Mouse (Mus musculus) heart, adult 18-20 months (tissue): ENCODE data around the gene Lrrc18. TPM values are rescaled to one million over a fixed set of nuclear protein-coding genes. Genes with fewer than 3 reads are reported as not detected.
A peak's percentile ranks its signal among the peaks of the same experiment; 100 is the strongest.

Experiments
- DNase-seq, 2 experiments: peaks; one replicate each; pipeline ENCODE4 v3.0.0; 2021 to 2022; ENCODE audit warnings: mixed read lengths in 1 of 2
- long read RNA-seq, 2 experiments: library from polyadenylated mRNA; stranded (forward); transcript quantifications; one replicate each; pipeline ENCODE4 v2.0.0; 2021
- total RNA-seq, 2 experiments: library from RNA; stranded (reverse); gene quantifications; 2 replicates each; pipeline ENCODE4 v1.2.3; 2021

Lrrc18 gene
- under 1 TPM; 0.25 to 0.39 TPM for total RNA-seq
- long read RNA-seq, experiment 1 = 0 reads
- long read RNA-seq, experiment 2 = 0 reads

DNA sequence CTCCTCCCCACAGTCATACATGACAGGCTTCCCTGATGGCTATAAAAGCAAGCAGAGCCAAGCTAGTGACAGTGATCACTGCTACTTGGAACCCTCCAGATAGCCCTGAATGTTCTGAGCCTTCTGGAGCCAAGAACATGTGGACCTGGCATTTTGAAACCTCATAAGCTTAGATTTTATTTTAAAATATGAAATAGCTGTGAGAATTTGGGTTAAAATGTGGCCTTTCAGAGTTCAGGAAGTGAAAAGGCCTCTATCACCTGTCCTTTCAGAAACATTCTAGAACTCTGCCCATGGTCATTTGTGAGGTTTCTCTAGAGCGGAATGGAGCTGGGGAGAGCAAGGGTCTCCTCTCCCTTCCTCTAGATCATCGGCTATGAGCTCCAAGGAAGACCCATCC is at the start of gene Lrrc18:
Gene Lrrc18, plus strand, starts transcription at position 301 of the 400 bp plus-strand sequence.
- DNase-seq = no peak

DNA sequence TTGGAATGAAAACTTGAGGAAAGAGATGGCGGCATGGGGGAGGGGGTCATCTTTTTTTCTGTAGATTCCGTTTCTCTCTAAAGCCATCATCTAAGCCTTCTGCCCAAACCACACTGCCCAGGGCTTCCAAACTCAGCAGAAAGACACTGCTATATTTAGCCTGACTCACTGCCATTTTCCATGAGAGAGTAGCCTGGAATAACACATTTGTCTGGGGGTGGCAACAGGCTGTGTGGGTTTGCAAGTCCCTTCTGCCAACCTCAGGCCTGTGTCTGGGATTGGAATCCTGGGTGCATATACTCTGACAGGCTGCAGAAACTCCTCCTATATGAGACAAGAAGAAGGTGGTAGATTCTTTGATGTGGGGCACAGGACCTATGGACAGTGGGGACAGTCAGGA is 43.7 kb upstream of the Lrrc18 start:
- DNase-seq = peak; percentile 49 to 56

DNA sequence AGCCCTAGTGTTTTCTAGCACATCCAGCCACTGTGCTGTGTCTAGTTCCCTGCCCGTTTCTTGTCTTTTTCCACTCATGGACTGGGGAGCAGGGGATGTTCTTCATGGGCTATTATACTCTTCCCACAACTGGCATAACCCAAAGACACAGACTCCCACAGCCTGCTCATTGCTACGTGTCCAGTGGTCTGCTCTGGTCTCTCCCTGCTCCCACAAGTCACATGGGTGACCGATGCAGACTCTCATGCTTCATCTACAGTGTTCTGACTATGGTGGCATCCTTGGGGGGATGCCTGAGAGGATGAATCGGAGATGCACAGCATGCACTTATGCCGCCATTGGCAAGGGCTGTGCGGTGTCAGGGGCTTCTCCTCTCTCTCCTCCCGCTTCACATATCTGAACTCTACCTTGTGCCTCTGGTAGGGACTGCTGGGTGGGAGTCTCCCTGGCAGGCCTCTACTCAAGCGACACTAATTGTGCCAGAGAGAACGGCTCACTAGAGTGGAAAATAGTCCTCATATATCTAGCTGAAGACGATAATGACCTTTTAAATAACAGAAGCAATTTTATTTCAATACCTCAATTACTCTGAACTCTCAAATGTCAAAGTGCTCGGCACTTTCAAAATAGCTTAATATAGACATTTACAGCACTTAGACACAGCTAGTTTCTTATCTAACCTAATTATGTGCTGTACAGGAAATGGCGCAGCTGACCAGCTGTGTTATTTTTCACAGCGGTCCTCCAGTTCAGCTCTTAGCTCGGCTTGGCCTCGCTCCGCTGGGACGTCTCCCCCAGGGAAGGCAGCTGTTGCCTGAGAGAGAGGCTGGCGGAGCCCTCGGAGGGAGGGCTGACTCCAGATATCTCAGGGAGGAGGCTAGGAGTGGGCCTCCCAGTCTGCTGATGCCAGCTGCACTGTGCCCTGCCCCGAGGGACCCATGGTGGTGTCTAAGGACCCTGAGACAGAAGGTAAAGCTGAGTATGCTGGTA is 40.6 kb upstream of the Lrrc18 start:
- peak; percentile 67 to 81 for DNase-seq

DNA sequence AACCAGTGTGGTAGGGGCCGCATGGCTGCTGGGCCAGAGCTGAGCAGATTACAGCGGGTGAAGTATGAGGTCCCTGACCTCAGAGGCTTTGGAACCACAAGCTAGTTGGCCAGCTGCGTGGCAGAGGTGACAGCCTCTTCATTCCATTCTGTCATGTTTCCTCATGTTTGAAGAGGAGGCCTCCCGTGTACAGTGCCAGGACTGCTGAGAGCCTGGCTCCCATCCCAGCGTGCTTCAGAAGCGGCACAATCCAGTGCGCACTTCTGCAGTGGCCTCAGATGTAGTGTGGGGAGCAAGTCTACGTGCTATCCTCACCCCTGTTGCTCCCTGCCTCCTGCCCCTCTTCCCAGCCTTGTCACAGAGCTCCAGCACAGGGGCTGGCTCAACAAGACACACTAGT is 34.7 kb upstream of the Lrrc18 start:
- peak; percentile 73 to 76 for DNase-seq

DNA sequence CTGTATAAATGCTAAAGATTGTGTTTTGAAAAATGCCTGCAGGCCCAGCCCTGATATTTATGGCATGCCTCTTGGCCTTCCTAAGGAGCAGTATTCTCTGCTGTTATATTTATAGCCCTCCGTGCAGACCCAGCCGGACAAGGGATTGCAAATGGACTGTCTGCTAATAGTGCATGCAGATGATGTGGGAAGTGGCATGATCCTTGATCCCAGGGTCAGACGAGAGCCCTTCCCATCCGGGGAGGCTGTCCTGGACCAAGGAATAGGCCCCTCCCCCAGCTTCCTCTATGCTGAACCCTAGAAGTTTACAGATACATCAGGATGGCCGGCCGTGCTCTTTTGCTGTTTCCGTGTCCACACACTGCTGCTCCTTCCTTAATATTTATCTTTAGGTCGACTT is 32.5 kb upstream of the Lrrc18 start:
- DNase-seq = peak; percentile 16 to 23

DNA sequence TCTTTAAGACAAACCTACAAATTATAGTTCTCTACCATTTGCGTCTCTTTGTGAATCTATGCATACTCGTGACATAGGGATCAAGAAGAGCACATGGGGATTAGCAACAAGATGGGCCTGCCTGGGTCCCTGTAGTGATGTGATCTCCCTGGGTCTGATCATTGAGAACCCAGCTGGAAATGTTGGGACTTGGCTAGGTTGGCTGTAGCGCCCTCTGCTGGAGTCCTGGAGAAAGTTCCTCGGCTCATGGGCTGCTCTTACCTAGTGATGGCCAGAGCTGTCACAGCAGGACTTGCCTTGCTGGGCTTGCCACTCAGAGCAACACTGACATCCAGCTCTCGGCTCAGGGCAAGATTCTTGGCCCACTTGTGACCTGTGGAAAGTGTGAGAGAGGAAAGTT is 30.7 kb upstream of the Lrrc18 start:
- peak; percentile 61 to 83 for DNase-seq

DNA sequence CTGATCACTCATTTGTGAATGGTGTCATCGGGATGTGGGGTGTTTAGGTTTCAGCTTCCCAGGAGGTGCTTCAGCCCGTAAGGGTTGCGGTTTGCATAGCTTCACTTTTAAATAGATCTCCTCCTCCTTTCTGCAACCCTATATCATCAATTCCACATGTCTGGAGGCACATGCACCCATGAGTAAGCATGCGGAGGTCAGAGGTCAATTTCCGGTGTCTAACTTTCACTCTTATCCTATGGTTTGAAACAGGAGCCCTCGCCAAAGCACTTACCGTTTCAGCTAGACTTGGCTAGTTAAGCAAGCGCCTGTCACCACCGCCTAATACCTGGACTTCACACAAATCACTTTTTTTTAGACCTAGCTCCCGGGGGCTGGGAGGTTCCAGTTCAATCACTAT is 26.4 kb upstream of the Lrrc18 start:
- no peak for DNase-seq

DNA sequence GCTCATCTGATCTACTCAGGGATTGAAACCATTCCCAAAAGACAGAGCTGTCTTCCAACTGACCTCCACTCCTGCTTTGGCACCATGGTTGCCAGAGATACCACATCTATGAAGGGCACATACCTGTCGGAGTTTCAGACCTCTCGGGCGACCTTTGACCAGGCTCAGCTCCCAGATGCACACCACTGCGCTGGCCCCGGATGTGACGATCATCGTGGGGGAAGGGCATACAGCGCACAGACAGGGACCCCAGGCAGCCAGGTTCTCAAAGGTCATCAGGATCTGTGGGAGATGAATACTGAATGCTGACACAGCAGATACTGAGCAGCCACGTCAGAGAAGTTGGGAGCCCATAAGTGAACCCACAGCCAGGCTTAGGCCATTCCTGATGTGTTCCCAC is 20.5 kb upstream of the Lrrc18 start:
- DNase-seq = no peak

DNA sequence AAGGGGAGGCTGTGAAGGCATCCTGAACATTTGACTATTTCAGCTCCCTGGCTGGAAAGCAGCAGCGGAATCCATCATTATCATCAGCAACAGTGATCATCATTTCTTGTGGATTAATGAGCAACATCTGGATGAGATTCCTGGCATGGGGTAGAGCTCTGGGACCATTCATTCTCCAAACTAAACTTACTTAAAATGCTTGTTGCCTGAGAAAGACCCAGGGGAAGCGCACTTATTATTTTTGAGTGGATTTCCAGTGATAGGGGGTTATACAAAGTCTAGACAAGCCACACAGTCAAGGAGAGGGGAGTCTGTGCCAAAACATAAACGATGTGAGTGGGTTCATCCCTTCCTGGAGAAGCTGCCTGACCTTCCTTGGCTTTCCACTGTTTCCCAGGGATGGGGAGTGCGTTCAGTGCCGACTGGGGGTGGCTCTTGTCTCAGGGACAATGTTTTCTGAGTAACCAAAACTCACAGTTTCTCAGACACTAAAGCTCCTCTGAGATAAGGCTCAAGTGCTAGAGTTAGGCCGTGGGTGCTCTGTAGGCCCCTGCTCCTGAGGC is 6.9 kb upstream of the Lrrc18 start:
- peak; percentile 10 to 35 for DNase-seq

DNA sequence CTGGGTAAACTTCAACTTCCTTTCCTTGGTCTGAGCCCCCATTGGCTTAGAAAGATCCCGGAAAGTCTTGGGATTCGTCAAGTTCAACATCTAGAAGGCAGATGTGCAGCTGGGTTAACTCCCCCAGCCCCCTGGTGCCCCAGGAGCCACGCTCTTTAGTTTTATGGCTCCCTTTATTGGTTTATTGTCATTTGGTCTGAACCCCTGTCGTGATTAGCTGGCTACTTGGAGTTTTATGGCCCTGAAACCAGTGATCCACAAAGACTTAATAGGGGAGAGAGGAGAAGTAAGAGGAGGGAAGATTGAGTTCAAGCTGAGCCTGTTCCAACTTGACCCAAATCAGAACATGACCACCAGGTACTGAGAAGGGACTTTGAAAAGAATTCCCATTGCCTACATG is 4.5 kb upstream of the Lrrc18 start:
- no peak for DNase-seq

DNA sequence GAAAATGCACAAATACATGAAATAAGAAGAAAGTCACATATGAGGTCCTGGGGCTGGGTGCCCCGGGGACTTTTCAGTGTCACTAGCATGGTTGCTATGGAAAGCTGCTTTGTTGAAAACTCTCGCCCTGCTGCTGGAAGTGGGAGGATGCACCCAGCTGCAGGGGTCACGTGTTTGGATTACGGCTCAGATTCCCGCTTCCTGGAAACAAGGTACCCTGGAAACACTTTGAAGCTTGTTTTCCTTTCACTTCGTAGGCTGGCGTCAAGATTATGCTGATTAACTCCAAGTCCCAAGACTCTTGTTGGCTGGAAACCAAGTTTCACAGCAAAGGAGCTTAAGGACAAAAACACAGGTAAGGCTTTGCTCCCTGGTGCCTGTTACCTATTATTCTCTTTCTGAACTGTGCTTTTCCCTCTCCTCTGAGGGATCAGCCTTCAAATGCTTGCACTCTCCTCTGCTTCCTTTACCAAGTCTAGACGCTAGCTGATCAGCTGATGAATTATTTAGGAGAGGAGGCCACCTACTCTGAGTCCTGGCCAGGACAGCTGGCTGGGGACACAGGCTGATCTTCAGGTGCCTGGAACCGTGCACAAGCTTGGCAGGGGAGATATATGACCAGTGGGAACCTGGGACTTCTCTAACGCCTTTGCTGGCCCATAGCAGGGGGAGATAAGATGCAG is 3.9 kb downstream of the Lrrc18 start:
- peak; percentile 22 to 52 for DNase-seq

DNA sequence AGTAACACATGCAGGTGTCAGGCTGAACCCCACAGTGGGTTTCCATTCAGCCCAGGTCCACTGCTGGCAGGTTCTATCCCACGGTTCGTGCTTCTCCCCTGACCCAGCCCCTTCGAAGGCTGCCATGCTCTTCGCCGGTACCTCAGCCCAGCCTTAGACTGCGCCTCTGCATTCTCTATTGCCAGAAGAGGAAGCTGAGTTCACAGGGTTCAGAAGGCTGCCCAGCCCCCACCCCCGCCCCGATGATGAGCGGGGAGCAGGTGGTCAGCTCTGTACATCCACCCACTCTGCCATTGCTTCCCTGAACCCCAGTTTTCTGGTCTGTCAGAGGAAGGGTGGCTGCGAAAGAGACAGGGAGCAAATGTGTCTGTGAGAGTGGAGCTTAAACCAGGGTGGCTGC is 8.3 kb downstream of the Lrrc18 start:
- DNase-seq = no peak

DNA sequence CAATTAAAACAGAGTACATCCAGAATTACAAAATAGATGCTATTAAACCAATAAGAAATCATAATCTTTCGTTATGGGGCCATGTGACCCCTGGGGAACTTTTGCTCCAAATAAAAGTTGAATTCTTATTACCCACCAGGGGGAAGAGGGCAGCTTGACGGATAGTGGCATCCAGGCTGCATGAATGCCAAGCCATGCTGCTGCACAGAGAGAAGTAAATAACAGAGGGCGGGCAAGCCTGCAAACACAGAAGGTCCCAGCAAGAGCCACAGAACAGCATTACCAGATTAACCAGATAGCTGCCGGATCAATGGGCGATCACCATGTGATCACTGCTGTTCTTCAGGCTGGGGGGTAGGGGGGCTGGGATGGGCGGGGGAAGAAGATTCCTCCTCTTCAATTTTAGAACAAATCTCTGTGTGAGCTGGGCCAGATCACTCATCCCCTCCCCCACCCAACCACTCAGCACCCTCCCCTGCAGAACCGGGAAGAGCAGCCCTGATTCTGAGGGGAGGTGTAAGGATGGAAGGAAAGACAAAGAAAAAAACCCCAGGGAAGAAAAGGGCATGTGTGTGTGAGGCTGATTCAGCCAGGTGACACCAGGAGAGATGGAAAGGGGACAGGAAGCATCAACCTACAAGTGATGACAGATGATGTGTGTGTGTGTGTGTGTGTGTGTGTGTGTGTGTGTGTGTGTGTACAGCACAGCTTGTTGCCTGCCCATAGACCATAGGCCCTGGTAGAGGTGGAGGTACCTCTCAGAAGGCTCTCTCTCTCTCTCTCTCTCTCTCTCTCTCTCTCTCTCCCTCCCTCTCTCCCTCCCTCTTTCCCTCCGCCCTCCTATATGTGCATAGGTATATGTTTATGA is 9.2 kb downstream of the Lrrc18 start:
- no peak for DNase-seq

DNA sequence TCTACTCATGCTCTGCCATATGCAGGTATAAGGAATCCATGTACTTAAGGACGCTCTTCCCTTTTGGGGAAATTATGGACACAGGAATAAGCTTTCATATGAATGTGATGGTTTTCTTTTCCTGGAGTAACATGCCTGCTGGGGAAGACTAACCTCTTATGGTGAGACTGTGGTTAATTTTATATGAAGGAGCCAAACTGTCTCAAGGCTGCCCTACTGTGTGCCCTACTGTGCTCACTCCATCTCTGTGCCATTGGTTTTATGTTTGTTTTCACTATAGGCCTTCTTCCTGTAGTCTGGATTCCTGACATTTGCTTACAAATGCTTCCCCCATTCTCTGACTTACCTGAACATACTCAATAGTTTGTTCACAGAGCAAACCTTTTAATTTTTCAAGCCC is 13.9 kb downstream of the Lrrc18 start:
- no peak for DNase-seq

DNA sequence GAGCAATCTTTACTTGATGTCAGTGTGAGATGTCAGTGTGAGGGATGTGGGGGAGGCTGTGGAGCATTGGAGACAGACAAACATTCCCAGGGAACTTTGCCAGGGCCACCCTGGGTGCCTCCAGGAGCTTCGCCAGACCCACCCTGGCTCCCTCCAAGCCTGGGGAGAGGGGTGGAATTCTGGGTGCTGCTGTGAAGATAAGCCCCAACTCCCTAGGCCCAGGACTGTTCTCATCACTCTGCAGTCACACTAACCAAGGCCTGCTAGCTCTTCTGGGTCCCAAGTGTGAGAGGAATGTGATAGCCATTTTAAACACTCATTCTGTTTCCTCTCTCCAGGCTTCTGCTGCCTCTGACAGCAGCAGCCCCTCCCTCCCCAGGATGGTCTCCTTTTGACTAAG is 16.5 kb downstream of the Lrrc18 start:
- DNase-seq = no peak

DNA sequence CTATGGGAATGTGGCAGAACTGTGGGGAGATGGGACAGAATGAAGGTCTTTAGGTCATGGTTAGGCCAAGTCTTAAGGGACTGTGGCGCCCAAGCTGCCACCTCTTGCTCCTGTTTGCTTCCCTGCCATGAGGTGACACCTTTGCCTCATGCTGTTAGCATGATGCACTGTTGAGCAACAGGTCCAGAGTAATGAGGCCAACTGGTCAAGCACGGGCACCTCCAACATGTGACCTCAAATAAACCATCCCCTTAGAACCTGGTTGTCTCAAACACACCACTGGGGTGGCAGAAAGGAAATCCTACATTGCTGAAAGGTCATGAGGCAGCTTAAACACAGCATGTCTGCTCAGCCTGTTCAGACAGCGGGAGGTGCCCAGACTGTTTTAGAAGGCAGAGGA is 27.9 kb downstream of the Lrrc18 start:
- no peak for DNase-seq

DNA sequence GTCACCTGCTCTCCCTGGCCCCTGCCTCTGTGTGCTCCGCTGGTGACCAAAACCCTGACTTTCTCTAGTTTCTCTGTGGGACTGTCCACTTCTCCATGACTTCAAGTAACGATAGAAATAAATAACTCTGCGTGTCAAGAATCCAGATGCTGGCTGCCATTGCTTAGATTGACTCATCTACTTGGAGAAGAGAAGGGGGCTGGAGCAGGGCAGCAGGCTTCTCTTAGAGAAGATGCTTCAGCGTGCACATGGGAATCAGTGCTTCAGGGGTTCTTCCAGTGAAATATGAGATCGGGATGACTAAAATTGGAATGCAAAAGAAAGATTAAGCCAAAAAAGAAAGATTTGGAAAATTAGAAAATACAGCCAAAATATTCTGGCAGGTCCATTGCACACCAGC is 28.4 kb downstream of the Lrrc18 start:
- DNase-seq = peak in 1 of 2 experiments; percentile 14

DNA sequence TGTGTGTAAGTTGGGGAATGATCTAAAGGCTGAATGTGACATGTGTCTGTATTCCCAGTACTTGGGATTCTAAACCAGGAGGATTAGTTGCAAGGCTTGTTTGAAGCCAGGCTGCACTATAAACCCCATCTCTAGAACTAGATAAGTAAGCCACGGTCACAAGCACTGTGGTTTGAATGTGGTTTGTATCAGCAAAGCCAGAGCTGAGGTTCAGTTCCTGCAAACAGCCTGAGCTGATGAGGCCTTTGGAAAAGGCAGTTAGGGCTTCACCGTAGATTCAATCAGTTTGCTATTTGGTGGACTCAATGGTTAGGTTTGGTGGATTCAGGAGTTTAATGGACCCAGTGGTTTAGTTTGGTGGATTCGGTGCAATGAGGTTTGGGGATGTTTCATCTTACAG is 39.7 kb downstream of the Lrrc18 start:
- DNase-seq = no peak

DNA sequence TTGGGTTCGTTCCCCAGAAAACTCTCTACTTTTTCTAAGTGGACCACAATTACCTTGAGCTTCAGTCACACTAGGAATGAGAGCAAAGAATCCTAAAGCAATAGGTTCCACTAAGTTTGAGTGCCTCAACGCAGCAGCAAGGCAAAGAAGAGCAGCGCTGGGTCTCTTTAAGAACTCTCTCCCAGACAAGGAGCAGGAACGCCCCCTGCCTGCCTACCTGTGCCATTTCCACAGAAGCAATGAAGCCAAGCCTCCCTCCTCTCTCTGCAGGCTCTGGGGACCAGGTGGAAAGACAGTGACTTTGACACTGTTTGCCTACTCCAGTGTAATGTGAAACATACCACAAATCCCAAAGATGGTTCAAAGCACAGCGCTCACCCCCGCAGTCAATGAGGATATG is 42.2 kb downstream of the Lrrc18 start:
- DNase-seq = peak in 1 of 2 experiments; percentile 42

DNA sequence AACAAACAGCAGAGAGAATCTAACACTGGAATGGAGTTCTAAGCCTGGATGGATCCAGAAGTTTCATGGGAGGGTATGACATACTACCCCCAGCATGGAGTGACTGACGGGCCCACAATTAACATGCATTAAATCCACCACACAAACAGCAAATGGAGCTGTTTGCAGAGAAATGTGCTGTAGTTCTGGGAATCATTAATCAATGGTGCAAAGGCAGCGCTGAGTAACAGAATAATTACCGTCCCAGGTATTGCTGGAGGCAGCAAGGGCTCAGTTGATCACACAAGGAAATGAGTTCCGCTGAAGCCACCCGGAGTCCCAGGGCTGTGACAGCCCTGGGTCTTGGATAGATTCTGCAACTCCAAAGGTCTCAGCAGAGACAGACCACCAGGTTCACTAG is 44.2 kb downstream of the Lrrc18 start:
- no peak for DNase-seq

DNA sequence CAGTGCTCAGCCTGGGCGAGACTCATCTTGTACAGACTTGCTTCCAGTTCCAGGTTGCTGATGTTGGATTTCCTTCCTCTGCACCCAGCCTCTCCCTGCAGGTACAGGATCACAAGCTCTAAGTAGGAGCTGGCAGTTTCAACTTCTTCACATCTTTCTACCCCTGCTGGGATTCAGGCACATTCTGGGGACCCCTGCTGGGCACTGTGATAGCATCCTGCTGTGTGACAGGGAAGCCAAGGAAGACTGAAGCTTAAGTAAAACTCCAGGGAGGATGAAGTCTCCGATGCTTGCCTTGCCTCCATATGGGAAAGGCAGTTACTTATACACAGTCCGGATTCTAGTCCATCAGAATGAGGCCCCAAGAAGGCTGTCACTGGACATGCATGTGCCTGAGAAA is 45.6 kb downstream of the Lrrc18 start:
- no peak for DNase-seq

DNA sequence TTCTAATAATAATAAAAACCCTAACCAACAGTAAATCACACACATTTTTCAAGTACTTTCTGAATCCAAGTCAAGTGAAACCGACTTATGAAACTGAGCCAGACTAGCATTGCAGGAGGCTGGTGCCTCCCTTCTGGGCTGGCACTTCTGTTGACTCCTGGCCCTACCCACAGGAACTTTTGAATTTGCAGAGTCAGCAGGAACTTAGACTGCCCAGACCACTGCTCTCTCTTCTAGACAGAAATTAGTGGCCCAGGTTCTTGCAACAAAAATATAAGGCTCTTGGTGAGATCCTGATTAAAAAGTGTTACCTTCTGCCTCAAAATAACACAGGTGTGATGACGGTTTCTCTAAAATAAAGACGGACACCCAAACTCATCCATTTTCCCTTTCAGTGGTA is 54.0 kb downstream of the Lrrc18 start:
- DNase-seq = no peak
